Mouse (Mus musculus): ENCODE data around the gene Itgbl1.

The Itgbl1 gene

GRCm38 (mm10) chr14:123990591-123991195 lies 330.9 kb downstream of the Itgbl1 start:
- no peak for DNase-seq (ENCODE audit: low spot score)

Data from urinary bladder, postnatal 25 days (tissue).